Mouse (Mus musculus) kidney, postnatal 10 days (tissue): ENCODE measurements at regions not wholly inside any gene's neighbourhood (a gene's known extent, or its start where the extent isn't known, plus 50 kb on each side); places are given as distances from the start of the nearest gene placed in this dataset.

Experiments used
- DNase-seq: peaks from one replicate; pipeline ENCODE4 v3.0.0; 2021; ENCODE audit warnings: mixed read lengths

GRCm38 (mm10) chr3:52754978-52755377, 262.1 kb downstream of the Cog6 start:
- peak; percentile 81 for DNase-seq

- peak; percentile 28 for DNase-seq
These were observed 262.6 kb downstream of the Cog6 start for GRCm38 (mm10) chr3:52754401-52754800.

GRCm38 (mm10) chr3:52746917-52747316, 270.1 kb downstream of the Cog6 start:
- no peak for DNase-seq

GRCm38 (mm10) chr3:52744334-52744733, 272.7 kb downstream of the Cog6 start:
- DNase-seq: peak; percentile 81

- no peak for DNase-seq
These were observed 276.5 kb downstream of the Cog6 start for GRCm38 (mm10) chr3:52740466-52741026.

- DNase-seq: no peak
These were observed 277.5 kb downstream of the Cog6 start for GRCm38 (mm10) chr3:52739526-52739925.

GRCm38 (mm10) chr3:52738386-52738785, 278.7 kb downstream of the Cog6 start:
- DNase-seq: no peak

GRCm38 (mm10) chr3:52735939-52736338, 281.1 kb downstream of the Cog6 start:
- DNase-seq: no peak

- DNase-seq: no peak
These were observed 285.1 kb downstream of the Cog6 start for GRCm38 (mm10) chr3:52731941-52732340.

GRCm38 (mm10) chr3:52731491-52731890, 285.5 kb downstream of the Cog6 start:
- no peak for DNase-seq

- no peak for DNase-seq
These were observed 287.3 kb downstream of the Cog6 start for GRCm38 (mm10) chr3:52729731-52730130.

- no peak for DNase-seq
These were observed 288.2 kb downstream of the Cog6 start for GRCm38 (mm10) chr3:52728860-52729259.

- no peak for DNase-seq
These were observed 288.6 kb downstream of the Cog6 start for GRCm38 (mm10) chr3:52728426-52728825.

- no peak for DNase-seq
These were observed 292.7 kb downstream of the Cog6 start for GRCm38 (mm10) chr3:52724354-52724753.

- no peak for DNase-seq
These were observed 294.1 kb downstream of the Cog6 start for GRCm38 (mm10) chr3:52722946-52723345.

GRCm38 (mm10) chr3:52719181-52719580, 297.9 kb downstream of the Cog6 start:
- DNase-seq: peak; percentile 45

GRCm38 (mm10) chr3:52717324-52717723, 299.7 kb downstream of the Cog6 start:
- DNase-seq: no peak

- peak; percentile 11 for DNase-seq
These were observed 304.9 kb downstream of the Cog6 start for GRCm38 (mm10) chr3:52712151-52712550.

- DNase-seq: no peak
These were observed 305.9 kb downstream of the Cog6 start for GRCm38 (mm10) chr3:52711133-52711532.

- DNase-seq: no peak
These were observed 308.3 kb downstream of the Cog6 start for GRCm38 (mm10) chr3:52708746-52709145.

- DNase-seq: no peak
These were observed 308.7 kb downstream of the Cog6 start for GRCm38 (mm10) chr3:52708301-52708700.

- DNase-seq: no peak
These were observed 310.4 kb downstream of the Cog6 start for GRCm38 (mm10) chr3:52706626-52707025.

- DNase-seq: no peak
These were observed 313.3 kb downstream of the Cog6 start for GRCm38 (mm10) chr3:52703751-52704150.

GRCm38 (mm10) chr3:52702962-52703361, 314.1 kb downstream of the Cog6 start:
- DNase-seq: no peak

GRCm38 (mm10) chr3:52701601-52702000, 315.4 kb downstream of the Cog6 start:
- DNase-seq: no peak
